8 mouse cellular contexts compared by ENCODE assay signal in genomic region chr4:133969114-133969770, GRCm38 (mm10). TPM values are rescaled to one million over a fixed set of nuclear protein-coding genes. Genes with fewer than 3 reads are reported as not detected.
A peak's percentile ranks its signal among the peaks of the same experiment; 100 is the strongest.
DNase-seq lines count a peak whose midpoint lies in the region; ATAC-seq lines count a peak whose summit lies in the region.
"Had no signal": no experiment of that assay in that cellular context is flagged by ENCODE, and none has a peak within 500 bp of the region (broad histone marks: within the 10 kb centered on the region; RNA-seq: fewer than 3 reads in every experiment).

No protein-coding gene starts in this region.

- 37% methylated on average over 8 of the region's 8 CpGs for WGBS in embryonic facial prominence, embryonic 15.5 days
- 35% methylated on average over 8 of the region's 8 CpGs for WGBS in limb, embryonic 15.5 days

- H3K27me3 ChIP-seq in embryonic facial prominence, embryonic 15.5 days: no peaks in the 10 kb centered on the region
- H3K27me3 ChIP-seq in limb, embryonic 15.5 days: no peaks in the 10 kb centered on the region

- H3K4me2 ChIP-seq in embryonic facial prominence, embryonic 15.5 days (replicated peaks): peak overlapping the region; percentile 98
- H3K4me2 ChIP-seq in limb, embryonic 15.5 days: peak overlapping the region; percentile 98; the same call in 1 of the 2 replicates

- H3K4me1 ChIP-seq in embryonic facial prominence, embryonic 15.5 days: peaks cover 37% of the 10 kb centered on the region
- peaks cover 26% of the 10 kb centered on the region for H3K4me1 ChIP-seq in limb, embryonic 15.5 days

- peak overlapping the region; percentile 100 for H3K27ac ChIP-seq in embryonic facial prominence, embryonic 15.5 days (replicated peaks)
- H3K27ac ChIP-seq in limb, embryonic 15.5 days: peak overlapping the region; percentile 100; the same call in 1 of the 2 replicates
- H3K27ac ChIP-seq: macrophage had no signal

- no peaks in the 10 kb centered on the region for H3K9me3 ChIP-seq in embryonic facial prominence, embryonic 15.5 days (replicated peaks)
- H3K9me3 ChIP-seq in limb, embryonic 15.5 days: no peaks in the 10 kb centered on the region

- H3K36me3 ChIP-seq in embryonic facial prominence, embryonic 15.5 days: peaks cover 29% of the 10 kb centered on the region
- peaks cover 38% of the 10 kb centered on the region for H3K36me3 ChIP-seq in limb, embryonic 15.5 days

- DNase-seq in right cerebral cortex, postnatal 10 days (ENCODE audit: low spot score in 2 of 2): peak; percentile 47 to 57
- no peak for DNase-seq in right cerebral cortex, adult 2 months (ENCODE audit: low spot score in 2 of 2)
- no peak for DNase-seq in thymus, postnatal 36 days
- no peak for DNase-seq in ovary, postnatal 14 days (ENCODE audit: low spot score)

- peak overlapping the region; percentile 79 for H3K4me3 ChIP-seq in embryonic facial prominence, embryonic 15.5 days (replicated peaks)
- peak overlapping the region; percentile 72; the same call in 1 of the 2 replicates for H3K4me3 ChIP-seq in limb, embryonic 15.5 days

- no peak for ATAC-seq in embryonic facial prominence, embryonic 15.5 days (ENCODE audit: insufficient number of reproducible peaks, low FRiP score, low TSS enrichment, low read depth)
- no peak for ATAC-seq in limb, embryonic 15.5 days (ENCODE audit: insufficient number of reproducible peaks, low FRiP score, low TSS enrichment, low read depth)
- ATAC-seq in erythroid progenitor cell, adult 5-6 weeks (replicated peaks; ENCODE audit: low FRiP score, poor library complexity, severe bottlenecking): no peak

- H3K9ac ChIP-seq in embryonic facial prominence, embryonic 15.5 days: no peak overlapping the region
- no peak overlapping the region for H3K9ac ChIP-seq in limb, embryonic 15.5 days

RNA-seq across cellular contexts. Expression of gene Hmgn2, which starts 0.8 kb away (rescaled TPM):
- 1,934 and 1,961 TPM in 2 replicates for polyA plus RNA-seq in embryonic facial prominence, embryonic 15.5 days (2015; fragmentation: Nextera tagmentation; extraction: Ambion mirVana)
- 1,764 and 1,770 TPM in 2 replicates for polyA plus RNA-seq in limb, embryonic 15.5 days (2015; fragmentation: Nextera tagmentation; extraction: Ambion mirVana)
- total RNA-seq in erythroid progenitor cell, adult 5-6 weeks (2015; ENCODE audit: low replicate concordance): 1,062 and 1,086 TPM in 2 replicates
- 532 and 653 TPM in 2 replicates for total RNA-seq in erythroid progenitor cell, adult 5-6 weeks (2017; ENCODE audit: low replicate concordance)

RNA-seq across cellular contexts. Expression of gene Dhdds, which starts 31.5 kb away (rescaled TPM):
- 44.2 and 44.5 TPM in 2 replicates for polyA plus RNA-seq in embryonic facial prominence, embryonic 15.5 days (2015; fragmentation: Nextera tagmentation; extraction: Ambion mirVana)
- 41.9 and 46.0 TPM in 2 replicates for polyA plus RNA-seq in limb, embryonic 15.5 days (2015; fragmentation: Nextera tagmentation; extraction: Ambion mirVana)
- total RNA-seq in erythroid progenitor cell, adult 5-6 weeks (2015; ENCODE audit: low replicate concordance): 9.4 and 10.1 TPM in 2 replicates
- 10.1 and 12.1 TPM in 2 replicates for total RNA-seq in erythroid progenitor cell, adult 5-6 weeks (2017; ENCODE audit: low replicate concordance)

RNA-seq across cellular contexts. Expression of gene Lin28a, which starts 49.4 kb away (rescaled TPM):
- polyA plus RNA-seq in embryonic facial prominence, embryonic 15.5 days (2015; fragmentation: Nextera tagmentation; extraction: Ambion mirVana): not detected in 2 replicates
- polyA plus RNA-seq in limb, embryonic 15.5 days (2015; fragmentation: Nextera tagmentation; extraction: Ambion mirVana): 0.17 TPM in 1 of 2 replicates, not detected in the other
- total RNA-seq in erythroid progenitor cell, adult 5-6 weeks (2015; ENCODE audit: low replicate concordance): 1.1 and 2.1 TPM in 2 replicates
- total RNA-seq in erythroid progenitor cell, adult 5-6 weeks (2017; ENCODE audit: low replicate concordance): 1.0 and 2.2 TPM in 2 replicates
- polyA plus RNA-seq: macrophage had no signal

Comparison
In these comparisons a context has a peak if more than half of its experiments do, and no peak if none do; other contexts are left out.
1. DNase-seq: peak in right cerebral cortex, postnatal 10 days (2 of 2); none in right cerebral cortex, adult 2 months (0 of 2), thymus, postnatal 36 days (0 of 2) and ovary, postnatal 14 days (single experiment).